Mouse (Mus musculus) ES-E14 (cell line): ENCODE measurements around the gene Pnliprp1. TPM values are rescaled to one million over a fixed set of nuclear protein-coding genes. Genes with fewer than 3 reads are reported as not detected.

Experiments used
- DNase-seq: peaks from one replicate; pipeline ENCODE4 v3.0.0-alpha.2; 2013; ENCODE audit warnings: low read depth, low spot score
- H3K27ac ChIP-seq: 2 replicates; pipeline ENCODE4 v1.5.1; 2012; ENCODE audit warnings: low read depth, mild to moderate bottlenecking, low read length, moderate library complexity, mixed read lengths; ENCODE audit not compliant: poor library complexity, insufficient read depth, severe bottlenecking
- H3K36me3 ChIP-seq: 2 replicates; pipeline ENCODE4 v1.6.1; 2012; ENCODE audit warnings: mild to moderate bottlenecking, low read length, moderate library complexity, mixed read lengths; ENCODE audit not compliant: control insufficient read depth, poor library complexity, insufficient read depth, severe bottlenecking
- H3K4me1 ChIP-seq, 2 experiments: fragments of 150-350 bp in 1 of 2; sonication (generic) in 1 of 2; 2 replicates each; pipeline ENCODE4 v1.6.1; 2012; ENCODE audit warnings: low read length in 2 of 2, mild to moderate bottlenecking in 1 of 2, mixed read lengths in 1 of 2; ENCODE audit not compliant: control insufficient read depth in 2 of 2, insufficient read depth in 2 of 2, poor library complexity in 1 of 2
- H3K4me3 ChIP-seq, 2 experiments: fragments of 150-350 bp in 1 of 2; sonication (generic) in 1 of 2; 2 replicates each; pipeline ENCODE4 v1.5.1; 2012; ENCODE audit warnings: low read length in 2 of 2, low read depth in 1 of 2, mild to moderate bottlenecking in 1 of 2, mixed read lengths in 1 of 2; ENCODE audit not compliant: insufficient read depth in 1 of 2, poor library complexity in 1 of 2, severe bottlenecking in 1 of 2
- H3K9ac ChIP-seq: 2 replicates; pipeline ENCODE4 v1.6.1; 2012; ENCODE audit warnings: low read depth, mild to moderate bottlenecking, low read length, mixed read lengths; ENCODE audit not compliant: poor library complexity, insufficient read depth, severe bottlenecking
- H3K9me3 ChIP-seq: fragments of 150-350 bp; sonication (generic); 2 replicates; pipeline ENCODE4 v1.6.1; 2012; ENCODE audit warnings: low read depth, mild to moderate bottlenecking, low read length; ENCODE audit not compliant: control insufficient read depth, insufficient read depth
- CHD2 ChIP-seq: IDR thresholded peaks from 2 replicates; pipeline ENCODE4 v1.6.1; 2014; ENCODE audit warnings: mild to moderate bottlenecking, low read depth, low read length, inconsistent platforms
- HCFC1 ChIP-seq: IDR thresholded peaks from 2 replicates; pipeline ENCODE4 v1.6.1; 2012; ENCODE audit warnings: low read length, inconsistent platforms, borderline replicate concordance; ENCODE audit not compliant: insufficient read depth
- MAFK ChIP-seq: IDR thresholded peaks from 2 replicates; pipeline ENCODE4 v1.6.1; 2014; ENCODE audit warnings: mild to moderate bottlenecking, low read depth, low read length, inconsistent platforms; ENCODE audit not compliant: insufficient read depth
- ZC3H11A ChIP-seq: IDR thresholded peaks from 2 replicates; pipeline ENCODE4 v1.6.1; 2012; ENCODE audit warnings: low read depth, mild to moderate bottlenecking, inconsistent platforms, low read length, borderline replicate concordance
- ZNF384 ChIP-seq: IDR thresholded peaks from 2 replicates; pipeline ENCODE4 v1.6.1; 2012; ENCODE audit warnings: low read depth, low read length, inconsistent platforms
- in situ Hi-C, 2 experiments: fragments of 600-800 bp; cut with MboI; formaldehyde crosslinking; loops; one replicate each; pipeline ENCODE4 v1.15.1; 2025; ENCODE audit warnings: low sequenced_read_pairs in 2 of 2, inconsistent platforms in 1 of 2; ENCODE audit not compliant: unreplicated experiment in 2 of 2
- total RNA-seq: library from RNA; depleted of rRNA; stranded (reverse); fragments of 300-350 nt; gene quantifications from 2 replicates; pipeline ENCODE4 v1.2.3, GENCODE M21; 2012

Pnliprp1 gene
- total RNA-seq, 1 experiment = not detected

DNA sequence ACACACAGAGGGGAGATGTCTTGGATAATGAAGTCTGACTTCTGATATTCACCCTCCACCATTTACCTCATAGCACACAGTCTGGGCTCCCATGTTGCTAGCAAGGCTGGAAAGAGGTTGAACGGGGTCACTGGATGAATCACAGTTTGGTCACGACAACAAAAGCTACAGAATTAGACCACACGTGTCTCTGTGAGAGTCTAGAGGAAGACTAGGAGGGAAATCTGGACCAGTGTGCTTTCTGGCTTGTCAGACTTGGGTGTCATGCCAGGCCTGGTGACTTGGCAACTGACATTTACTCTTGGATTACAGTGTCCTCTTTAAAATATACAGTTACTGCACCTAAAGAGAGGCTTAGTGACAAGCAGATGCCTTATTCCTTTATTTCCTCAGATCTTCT, 20.1 kb upstream of the Pnliprp1 start:
- Histone ChIP-seq H3K27ac (no peak overlapping the region), H3K9ac (no peak overlapping the region), H3K4me1 (peaks cover 0 to 2% of the 10 kb centered on the region in 2 experiments; a peak in 1 of 4 replicates), H3K4me3 (no peak overlapping the region), H3K36me3 (no peaks in the 10 kb centered on the region), H3K9me3 (no peaks in the 10 kb centered on the region)
- no peak for TF ChIP-seq CHD2
- TF ChIP-seq HCFC1 = no peak
- no peak for TF ChIP-seq ZNF384
- TF ChIP-seq MAFK = no peak
- TF ChIP-seq ZC3H11A = no peak
- in situ Hi-C loops = no loop called here
- DNase-seq = no peak

DNA sequence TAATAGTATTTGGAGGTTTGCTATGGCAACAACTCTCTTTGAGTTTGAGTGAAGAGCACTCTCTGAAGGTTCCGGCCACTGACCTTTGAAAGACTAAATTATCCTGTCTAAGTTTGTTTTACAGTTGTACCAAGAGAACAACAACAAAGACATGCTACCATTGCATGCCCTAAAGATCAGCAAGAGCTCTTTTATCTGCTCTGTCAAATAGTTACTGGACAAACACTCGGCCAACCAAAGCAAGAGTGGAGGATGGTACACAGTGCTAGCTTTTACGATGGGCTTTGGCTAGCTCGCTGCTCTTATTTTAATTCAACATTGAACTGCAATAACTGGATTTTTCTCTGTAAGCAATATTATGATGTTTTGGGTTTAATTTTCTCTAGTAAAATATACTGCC, 10.8 kb upstream of the Pnliprp1 start:
- in situ Hi-C loops = no loop called here
- no peak overlapping the region for H3K9ac ChIP-seq
- no peak for DNase-seq
- H3K4me1 ChIP-seq = no peaks in the 10 kb centered on the region
- no peaks in the 10 kb centered on the region for H3K9me3 ChIP-seq
- H3K36me3 ChIP-seq = no peaks in the 10 kb centered on the region
- no peak overlapping the region for H3K4me3 ChIP-seq
- no peak overlapping the region for H3K27ac ChIP-seq
- TF ChIP-seq HCFC1 (no peak), ZC3H11A (no peak), ZNF384 (no peak), MAFK (no peak), CHD2 (no peak)

DNA sequence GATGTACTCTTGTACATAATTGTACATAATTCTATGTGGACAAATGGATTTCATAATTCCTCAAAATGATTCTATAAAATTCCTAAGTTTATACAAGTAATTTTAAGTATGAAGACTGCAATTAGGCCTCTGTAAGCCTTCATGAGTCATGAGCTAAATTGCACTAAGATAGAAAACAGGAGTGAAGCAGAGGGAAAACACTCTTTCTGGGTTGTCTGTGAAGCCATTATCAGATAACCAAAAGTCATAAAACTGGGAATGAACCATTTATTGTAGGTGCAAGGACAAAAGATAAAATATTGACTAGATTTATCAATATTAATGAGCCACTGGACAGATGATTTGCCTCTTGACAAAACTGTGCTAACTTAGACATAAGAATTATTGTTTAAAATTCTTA, 8.2 kb upstream of the Pnliprp1 start:
- no peaks in the 10 kb centered on the region for H3K4me1 ChIP-seq
- H3K36me3 ChIP-seq = no peaks in the 10 kb centered on the region
- in situ Hi-C loops = no loop called here
- no peak for TF ChIP-seq HCFC1
- TF ChIP-seq MAFK = no peak
- TF ChIP-seq ZNF384 = no peak
- no peak for TF ChIP-seq CHD2
- TF ChIP-seq ZC3H11A = no peak
- H3K27ac ChIP-seq = no peak overlapping the region
- no peak overlapping the region for H3K9ac ChIP-seq
- no peak for DNase-seq
- no peak overlapping the region for H3K4me3 ChIP-seq
- H3K9me3 ChIP-seq = no peaks in the 10 kb centered on the region

DNA sequence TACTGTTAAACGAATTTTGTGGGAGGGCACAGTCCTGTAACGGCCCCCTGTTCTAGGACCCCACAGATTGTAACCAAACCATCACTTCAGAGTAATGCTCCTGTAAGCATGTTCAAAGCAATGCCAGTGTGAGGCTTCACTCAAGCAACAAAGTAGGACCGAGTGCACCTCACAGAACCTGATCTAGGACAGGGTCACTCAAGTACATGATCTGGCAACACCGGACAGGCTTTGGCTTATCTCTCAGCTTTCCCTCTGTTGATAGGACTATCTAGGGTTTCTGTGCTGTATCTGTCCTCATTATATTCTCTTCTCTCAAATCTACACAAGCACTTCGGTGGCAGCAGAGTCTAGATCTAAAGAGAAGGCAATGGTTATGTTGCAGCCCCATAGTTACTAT, 2.1 kb upstream of the Pnliprp1 start:
- Histone ChIP-seq H3K27ac (no peak overlapping the region), H3K9ac (no peak overlapping the region), H3K36me3 (no peaks in the 10 kb centered on the region), H3K4me1 (no peaks in the 10 kb centered on the region), H3K9me3 (no peaks in the 10 kb centered on the region), H3K4me3 (no peak overlapping the region)
- in situ Hi-C loops = no loop called here
- DNase-seq = no peak
- no peak for TF ChIP-seq ZC3H11A
- TF ChIP-seq MAFK = no peak
- no peak for TF ChIP-seq ZNF384

DNA sequence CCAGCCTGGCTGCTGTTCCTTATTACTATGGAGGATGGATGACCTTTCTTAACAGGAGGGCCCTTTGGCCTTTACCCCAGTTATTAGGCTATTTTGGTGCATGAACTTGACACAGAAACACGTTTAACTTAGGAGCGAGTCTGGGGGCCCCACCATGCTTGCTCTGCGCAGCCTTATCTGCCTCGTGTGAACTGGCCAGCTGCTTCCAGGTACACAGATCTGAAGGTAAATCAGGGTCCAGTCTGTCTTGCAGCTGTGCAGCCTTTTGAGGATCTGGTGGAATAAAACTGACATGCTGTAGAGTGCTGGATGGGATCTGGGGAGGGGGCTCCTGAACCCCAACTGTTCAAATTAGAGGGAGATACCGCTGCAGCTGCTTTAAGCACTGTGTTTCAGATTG, 931 bp upstream of the Pnliprp1 start:
- Histone ChIP-seq H3K36me3 (no peaks in the 10 kb centered on the region), H3K9ac (no peak overlapping the region), H3K27ac (no peak overlapping the region), H3K4me3 (no peak overlapping the region), H3K9me3 (no peaks in the 10 kb centered on the region), H3K4me1 (no peaks in the 10 kb centered on the region)
- no peak for DNase-seq
- in situ Hi-C loops = no loop called here
- TF ChIP-seq HCFC1 (no peak), MAFK (no peak), CHD2 (no peak), ZNF384 (no peak), ZC3H11A (no peak)
